Mouse (Mus musculus): Measurements from ENCODE around the gene Gm21294.
"Not testable (repeated sequence)": the region's sequence is repeated elsewhere in the genome, so short reads cannot be mapped to it uniquely, and the experiment has no call there.

The Gm21294 gene

DNA sequence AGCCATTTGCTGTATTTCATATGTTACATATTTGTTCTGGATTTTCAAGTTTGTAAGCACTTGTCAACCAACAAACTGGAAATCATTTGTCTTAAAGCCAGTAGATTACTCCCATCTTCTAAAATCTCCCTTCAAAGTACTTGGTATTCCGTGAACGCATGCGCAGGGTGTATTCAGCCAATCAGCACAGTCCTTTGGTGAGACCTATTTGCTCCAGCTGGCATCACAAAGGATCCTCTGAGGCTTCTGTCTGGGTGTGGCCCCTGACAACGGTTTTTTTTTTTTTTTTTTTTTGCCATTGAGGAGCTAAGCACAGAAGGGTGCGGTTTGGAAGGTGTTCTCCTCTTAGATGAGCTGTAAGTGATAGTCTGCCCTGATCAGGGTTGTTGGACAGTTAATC, at the start of gene Gm21294:
Gm21294 (plus strand) TSS at position 301 of the 400 bp plus-strand sequence.
- not testable (repeated sequence) for DNase-seq (ENCODE audit: low read depth, low spot score)

- not testable (repeated sequence) for DNase-seq (ENCODE audit: low read depth, low spot score)
Measured at GRCm38 (mm10) chrY:89126246-89126645, 73.6 kb downstream of the Gm21294 start.
